8 mouse cellular contexts compared by ENCODE assay signal in the genomic region with DNA sequence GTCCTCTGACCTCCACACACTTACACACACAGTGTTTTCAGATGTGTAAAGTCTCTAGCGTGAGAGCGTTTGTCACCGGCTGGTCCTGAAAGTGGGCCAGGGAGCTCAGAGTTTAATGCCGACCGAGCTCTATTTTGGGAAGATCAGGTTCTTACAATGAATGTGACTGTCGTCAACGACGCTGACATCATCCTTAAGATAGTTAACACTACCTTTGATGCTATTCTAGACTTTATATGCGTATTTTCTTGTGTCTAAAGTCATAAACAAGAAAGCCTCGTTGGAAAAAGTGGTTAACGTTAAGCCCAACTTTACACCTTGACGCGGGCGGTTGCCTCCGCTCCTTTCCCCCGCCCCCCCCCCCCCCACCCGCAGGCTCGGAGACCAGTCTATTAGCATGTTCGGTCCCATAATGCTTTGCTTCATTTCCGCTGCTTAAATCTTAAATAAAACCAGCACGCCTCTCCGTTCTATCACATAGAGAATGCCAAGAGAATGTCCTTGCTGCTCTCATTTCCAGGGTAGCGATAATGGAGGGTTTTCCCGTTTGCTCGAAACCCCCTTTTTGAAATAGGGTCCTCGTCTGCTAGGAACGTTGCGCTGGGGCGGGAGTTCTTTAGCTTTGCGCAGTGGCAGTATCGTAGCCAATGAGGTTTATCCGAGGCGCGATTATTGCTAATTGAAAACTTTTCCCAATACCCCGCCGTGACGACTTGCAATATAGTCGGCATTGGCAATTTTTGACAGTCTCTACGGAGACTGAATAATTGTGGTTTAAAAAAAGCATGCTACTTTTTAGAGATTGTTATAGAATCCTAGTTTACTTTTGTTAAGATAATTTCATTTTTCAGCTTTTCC. TPM values are rescaled to one million over a fixed set of nuclear protein-coding genes. Genes with fewer than 3 reads are reported as not detected.
DNase-seq lines count a peak whose midpoint lies in the region; ATAC-seq lines count a peak whose summit lies in the region.

No protein-coding gene starts in this region.

- H3K27ac ChIP-seq in hindbrain, embryonic 16.5 days (ENCODE audit: low read depth, low read length) = peak overlapping the region; percentile 100
- peak overlapping the region; percentile 96 for H3K27ac ChIP-seq in macrophage

- DNase-seq in R1 (ENCODE audit: low read depth, low spot score) = peak; percentile 74
- peak; percentile 80 to 89 for DNase-seq in cerebellum, postnatal 25 days
- peak; percentile 83 to 89 for DNase-seq in frontal cortex, postnatal 36 days (ENCODE audit: low spot score in 2 of 2)
- DNase-seq in left cerebral cortex, adult 18-20 months (ENCODE audit: low spot score in 2 of 2) = peak; percentile 63 to 65
- DNase-seq in right cerebral cortex, postnatal 14 days = peak; percentile 69
- peak; percentile 73 for DNase-seq in urinary bladder, postnatal 4 days (ENCODE audit: low spot score in 2 of 2)

- no peaks in the 10 kb centered on the region for H3K9me3 ChIP-seq in hindbrain, embryonic 16.5 days (ENCODE audit: control insufficient read depth, low read length)

- H3K36me3 ChIP-seq in hindbrain, embryonic 16.5 days (ENCODE audit: control insufficient read depth, insufficient read depth, low read length) = no peaks in the 10 kb centered on the region
- H3K36me3 ChIP-seq in macrophage (ENCODE audit: inconsistent target) = no peaks in the 10 kb centered on the region

- WGBS in hindbrain, embryonic 16.5 days = under 1% methylated on average over 38 of the region's 39 CpGs
- 4% methylated on average over 36 of the region's 39 CpGs for WGBS in macrophage (ENCODE audit: missing documents)

- peak overlapping the region; percentile 85 for H3K4me2 ChIP-seq in hindbrain, embryonic 16.5 days (ENCODE audit: low read length)

- peaks cover 16% of the 10 kb centered on the region for H3K4me1 ChIP-seq in hindbrain, embryonic 16.5 days (ENCODE audit: control insufficient read depth, insufficient read depth, low read depth, low read length)

- peak overlapping the region; percentile 88 for H3K9ac ChIP-seq in hindbrain, embryonic 16.5 days (ENCODE audit: low read depth, low read length)

- no peaks in the 10 kb centered on the region for H3K79me2 ChIP-seq in macrophage (ENCODE audit: inconsistent target)

- H3K4me3 ChIP-seq in hindbrain, embryonic 16.5 days (ENCODE audit: low read length) = peak overlapping the region; percentile 51
- H3K4me3 ChIP-seq in macrophage (ENCODE audit: inconsistent target) = peak overlapping the region; percentile 10; the same call in 1 of the 2 replicates

- no peaks in the 10 kb centered on the region for H3K27me3 ChIP-seq in hindbrain, embryonic 16.5 days (replicated peaks; ENCODE audit: control insufficient read depth, insufficient read depth, low read length)

- ATAC-seq in hindbrain, embryonic 16.5 days = peak; percentile 76

RNA-seq across cellular contexts. Expression of a gene that starts 4.5 kb away (rescaled TPM):
- 24.8 and 26.8 TPM in 2 replicates for polyA plus RNA-seq in hindbrain, embryonic 16.5 days (2015; fragmentation: Nextera tagmentation; extraction: Ambion mirVana)
- total RNA-seq in left cerebral cortex, adult 18-20 months (2021) = 10 to 100 TPM; 37.1 to 37.8 TPM
- total RNA-seq in macrophage (2018; cell fraction: chromatin; rRNA removed) = 10 to 100 TPM in 24 of 26 experiments, 1 to 10 TPM in 2; 6.2 to 80.4 (median 31.0) TPM
- 10 to 100 TPM in 4 of 26 experiments, 1 to 10 TPM in 22; 2.0 to 12.0 (median 7.2) TPM for total RNA-seq in macrophage (2018; cell fraction: cytosol; rRNA removed)
- total RNA-seq in macrophage (2018; cell fraction: nucleus; rRNA removed) = 10 to 100 TPM in 25 of 26 experiments, 1 to 10 TPM in 1; 4.8 to 59.3 (median 25.2) TPM
- 6.7 to 11.2 TPM (median 7.2 TPM) in 3 replicates for polyA plus RNA-seq in macrophage (2018)

RNA-seq across cellular contexts. Expression of a gene that starts 17.4 kb away (rescaled TPM):
- polyA plus RNA-seq in hindbrain, embryonic 16.5 days (2015; fragmentation: Nextera tagmentation; extraction: Ambion mirVana) = 19.1 and 23.9 TPM in 2 replicates
- total RNA-seq in left cerebral cortex, adult 18-20 months (2021) = 10 to 100 TPM; 22.2 to 25.7 TPM
- total RNA-seq in macrophage (2018; cell fraction: chromatin; rRNA removed) = 100 to 1,000 TPM; 147 to 750 (median 196) TPM
- 100 to 1,000 TPM in 5 of 26 experiments, 10 to 100 TPM in 21; 72.4 to 157 (median 88.1) TPM for total RNA-seq in macrophage (2018; cell fraction: cytosol; rRNA removed)
- 100 to 1,000 TPM; 108 to 337 (median 136) TPM for total RNA-seq in macrophage (2018; cell fraction: nucleus; rRNA removed)
- 48.5 to 74.5 TPM (median 67.7 TPM) in 3 replicates for polyA plus RNA-seq in macrophage (2018)

RNA-seq across cellular contexts. Expression of a gene that starts 23.0 kb away (rescaled TPM):
- polyA plus RNA-seq in hindbrain, embryonic 16.5 days (2015; fragmentation: Nextera tagmentation; extraction: Ambion mirVana) = not detected in 2 replicates
- total RNA-seq in left cerebral cortex, adult 18-20 months (2021) = not detected
- not detected for total RNA-seq in macrophage (2018; cell fraction: chromatin; rRNA removed)
- total RNA-seq in macrophage (2018; cell fraction: cytosol; rRNA removed) = not detected
- not detected for total RNA-seq in macrophage (2018; cell fraction: nucleus; rRNA removed)
- not detected in 3 replicates for polyA plus RNA-seq in macrophage (2018)

RNA-seq across cellular contexts. Expression of a gene that starts 59.7 kb away (rescaled TPM):
- 23.0 and 44.5 TPM in 2 replicates for polyA plus RNA-seq in hindbrain, embryonic 16.5 days (2015; fragmentation: Nextera tagmentation; extraction: Ambion mirVana)
- 10 to 100 TPM; 48.8 to 49.1 TPM for total RNA-seq in left cerebral cortex, adult 18-20 months (2021)
- under 1 TPM in 1 of 26 experiments, not detected in 25; 0.38 TPM for total RNA-seq in macrophage (2018; cell fraction: chromatin; rRNA removed)
- under 1 TPM in 1 of 26 experiments, not detected in 25; 0.14 TPM for total RNA-seq in macrophage (2018; cell fraction: cytosol; rRNA removed)
- total RNA-seq in macrophage (2018; cell fraction: nucleus; rRNA removed) = not detected
- not detected in 3 replicates for polyA plus RNA-seq in macrophage (2018)

Comparison
In these comparisons a context has a peak if more than half of its experiments do, and no peak if none do; other contexts are left out.
1. Peak in every context shown above with its lines: DNase-seq, ATAC-seq, H3K4me3 ChIP-seq and H3K27ac ChIP-seq.